Mouse (Mus musculus): ENCODE data around the gene Peli2. TPM values are rescaled to one million over a fixed set of nuclear protein-coding genes. Genes with fewer than 3 reads are reported as not detected.
A peak's percentile ranks its signal among the peaks of the same experiment; 100 is the strongest.

Peli2 gene
- total RNA-seq, 2 experiments from 2014 or later, result 15.7 to 16.8 TPM

DNA sequence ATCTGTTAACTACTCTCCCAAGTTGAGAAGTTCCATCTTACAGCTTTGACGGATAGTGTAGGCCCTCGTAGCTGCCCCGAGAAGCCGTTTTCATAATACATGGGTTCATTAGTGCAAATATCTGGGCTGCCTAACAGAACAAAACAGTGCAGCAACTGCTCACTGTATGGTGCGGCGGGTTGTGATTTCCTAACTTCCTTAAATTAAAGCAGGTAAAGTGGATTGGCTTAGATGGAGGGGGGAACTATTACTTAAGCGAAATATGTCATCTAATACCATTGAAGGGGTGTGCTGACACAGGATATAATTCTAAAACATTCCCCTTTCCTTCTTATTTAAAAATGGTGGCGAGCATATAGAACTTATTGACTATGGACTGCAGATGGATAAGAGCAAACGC, 101.4 kb downstream of the Peli2 start:
- no peak for DNase-seq

DNA sequence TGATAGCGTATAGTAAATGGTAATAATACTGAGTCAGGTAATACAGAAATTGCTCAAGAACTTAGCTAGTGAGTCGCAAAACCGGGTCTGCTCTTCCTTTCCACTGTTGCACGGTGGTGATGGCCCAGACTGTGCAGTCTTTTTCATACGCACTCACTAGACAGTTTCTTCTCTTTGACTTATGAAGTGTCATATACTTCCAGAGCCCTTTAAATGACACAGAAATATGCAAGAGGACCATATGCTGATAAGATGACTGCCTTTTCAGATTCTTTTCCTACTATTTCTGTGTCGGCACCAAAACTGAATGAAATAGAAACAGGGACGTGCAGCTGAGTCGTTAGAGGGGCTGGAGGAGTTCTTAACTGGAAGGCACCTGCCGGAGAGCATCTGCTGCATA, 102.1 kb downstream of the Peli2 start:
- no peak for DNase-seq

DNA sequence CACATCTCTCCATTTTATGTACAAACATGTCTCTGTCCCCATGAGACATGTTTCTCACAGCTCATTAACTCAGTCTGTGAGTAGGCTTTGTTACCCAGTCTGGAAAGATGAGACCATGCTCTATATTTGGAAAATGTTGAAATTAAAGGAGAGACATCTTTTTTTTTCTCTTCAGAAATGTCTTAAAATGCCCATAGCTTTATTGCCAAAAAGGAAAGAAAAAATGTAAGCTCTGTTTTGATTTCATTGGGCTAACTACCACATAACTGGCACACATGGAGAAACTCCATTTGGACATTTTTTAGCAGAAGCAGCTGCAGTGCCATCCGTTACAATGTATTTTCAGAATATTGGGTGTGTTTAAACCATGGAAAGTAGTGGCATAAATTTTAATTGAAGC, 103.6 kb downstream of the Peli2 start:
- DNase-seq, result no peak

DNA sequence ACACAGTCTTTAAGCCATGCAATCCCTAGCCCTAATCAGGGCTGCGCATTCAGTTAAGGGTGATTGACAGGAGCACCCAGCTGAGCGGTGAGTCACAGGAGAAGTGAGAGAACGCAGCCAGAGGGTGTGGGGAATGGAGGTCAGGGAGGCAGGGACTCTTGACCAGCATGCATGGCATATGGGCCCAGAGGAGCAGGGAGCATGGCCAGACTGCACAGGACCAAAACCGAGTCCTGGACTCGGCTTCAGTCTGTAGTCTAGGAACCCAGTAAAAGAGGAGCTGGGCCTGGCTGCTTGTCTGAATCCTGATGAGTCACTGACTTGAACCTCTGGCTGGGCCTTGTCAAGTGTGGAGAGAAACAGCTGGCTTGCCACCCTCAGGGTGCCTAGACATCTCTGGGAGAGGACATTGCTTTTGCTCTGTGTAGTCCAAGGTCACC, 104.3 kb downstream of the Peli2 start:
- peak in 1 of 2 experiments; percentile 22 for DNase-seq

DNA sequence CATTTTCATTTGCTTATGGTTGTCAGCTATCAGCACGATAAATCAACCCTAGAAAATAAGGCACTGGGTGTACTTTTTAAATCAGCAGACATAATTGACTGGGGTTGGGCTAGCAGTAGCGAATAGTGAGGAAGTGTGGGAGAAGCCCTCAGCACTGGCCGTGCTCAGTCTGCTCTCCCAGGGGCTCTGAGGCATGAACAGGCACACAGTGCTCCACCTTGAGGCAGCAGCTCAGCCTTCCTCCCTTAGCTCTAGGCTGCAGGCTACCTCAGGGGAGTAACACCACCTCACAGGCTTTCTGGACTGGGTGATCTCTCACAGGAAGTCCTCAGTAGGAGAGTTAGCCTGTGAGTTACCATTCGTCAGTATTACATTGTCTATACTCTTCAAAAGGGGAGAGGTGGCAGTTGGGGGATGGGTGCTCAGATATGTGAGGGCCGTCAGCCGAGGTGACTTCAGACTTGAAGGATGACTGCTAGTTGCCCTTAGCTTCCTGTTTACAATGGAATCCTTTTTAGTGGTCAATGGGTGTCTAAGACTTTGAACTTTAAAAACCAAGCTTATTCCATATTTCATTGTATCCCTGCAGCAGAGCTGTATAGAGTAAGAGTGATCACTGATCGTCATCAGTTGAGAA, 105.3 kb downstream of the Peli2 start:
- no peak for DNase-seq

DNA sequence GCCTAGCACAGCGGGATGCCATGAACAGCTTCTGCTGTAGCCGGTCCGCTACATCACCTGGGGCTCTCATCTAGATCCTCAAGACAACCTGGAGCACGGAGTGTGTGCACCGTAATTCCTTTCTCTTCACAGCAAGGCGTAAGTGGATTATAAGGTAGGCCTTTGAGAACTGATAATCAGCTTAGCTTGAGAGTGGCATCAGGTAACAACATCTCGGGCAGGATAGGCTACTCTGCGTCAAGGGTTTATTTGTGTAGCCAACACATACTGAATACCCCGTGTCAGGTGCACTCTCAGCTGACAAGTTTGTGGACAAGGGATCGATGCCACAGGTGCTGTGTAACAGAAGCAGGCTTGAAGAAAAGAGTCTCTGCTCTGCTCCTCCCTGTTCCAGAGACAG, 106.1 kb downstream of the Peli2 start:
- DNase-seq, result no peak

DNA sequence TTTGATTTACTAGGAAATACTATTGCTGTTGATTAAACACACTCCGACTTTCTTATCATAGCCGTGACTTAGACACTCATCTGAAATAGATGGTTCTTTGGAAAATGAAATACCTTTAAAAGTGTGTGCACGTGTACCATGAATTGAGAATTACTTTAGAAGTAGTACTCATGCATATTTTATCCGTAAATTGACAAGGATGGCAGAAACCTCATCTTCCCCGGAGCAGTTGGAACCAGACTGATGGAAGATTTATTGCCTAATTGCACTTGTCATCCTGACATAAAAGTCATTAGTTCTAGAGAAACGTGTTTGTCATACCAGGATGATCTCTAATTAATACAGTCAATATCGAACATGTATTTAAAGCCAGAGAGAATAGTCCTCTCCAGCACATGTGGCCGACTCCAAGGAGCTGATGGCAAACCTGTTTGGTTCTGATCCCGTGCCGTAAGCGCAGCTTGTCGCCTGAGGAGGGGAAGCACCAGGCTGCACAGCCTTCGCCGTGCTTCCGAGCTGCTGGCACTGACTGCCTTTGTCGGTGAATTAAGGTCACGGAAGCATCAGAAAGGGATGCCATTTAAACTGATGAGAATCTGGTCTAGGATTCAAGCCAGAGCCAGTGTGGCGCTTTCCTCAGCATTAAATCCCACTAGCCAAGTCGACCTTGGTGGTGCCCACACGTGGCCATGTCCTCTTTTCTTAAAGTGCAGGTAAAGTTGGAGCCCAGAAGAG, 114.3 kb downstream of the Peli2 start:
- no peak for DNase-seq

DNA sequence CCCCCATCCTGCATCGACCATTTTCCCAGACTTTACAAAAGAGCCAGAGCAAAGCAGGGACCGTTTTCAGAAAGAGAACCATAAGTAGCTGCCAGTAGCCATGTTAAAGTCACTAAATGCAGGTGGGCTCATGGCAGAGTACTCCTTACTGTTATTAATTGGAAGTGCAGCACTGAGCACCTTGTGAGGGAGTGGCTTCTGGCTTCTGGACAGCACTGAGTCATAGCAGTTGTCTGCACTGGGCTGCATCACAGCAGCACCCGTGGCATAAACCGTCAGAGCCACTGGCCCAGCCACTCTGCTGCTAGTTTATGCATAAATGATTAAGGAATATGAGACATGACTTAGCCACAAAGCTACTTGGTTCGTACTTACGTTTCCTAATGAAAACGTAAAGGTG, 120.7 kb downstream of the Peli2 start:
- DNase-seq, result no peak

DNA sequence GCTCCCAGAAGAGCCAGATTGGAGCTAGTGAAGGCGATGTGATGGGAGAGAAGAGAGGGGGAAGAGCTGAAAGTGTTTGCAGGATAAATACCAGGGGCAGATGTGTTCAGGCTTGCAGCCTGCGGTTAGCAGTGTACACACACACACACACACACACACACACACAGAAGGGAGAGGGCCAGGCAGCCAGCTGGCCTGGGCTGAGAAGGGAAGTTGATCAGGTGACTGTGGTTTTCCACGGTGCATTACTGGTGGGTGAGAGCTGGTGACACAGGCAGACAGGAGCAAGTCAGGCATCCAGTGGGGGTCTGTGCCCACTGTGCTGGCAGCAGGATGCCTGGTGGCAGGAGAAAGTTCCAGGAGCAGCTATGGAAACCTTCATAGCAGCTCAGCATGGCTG, 125.6 kb downstream of the Peli2 start:
- peak; percentile 42 to 54 for DNase-seq

DNA sequence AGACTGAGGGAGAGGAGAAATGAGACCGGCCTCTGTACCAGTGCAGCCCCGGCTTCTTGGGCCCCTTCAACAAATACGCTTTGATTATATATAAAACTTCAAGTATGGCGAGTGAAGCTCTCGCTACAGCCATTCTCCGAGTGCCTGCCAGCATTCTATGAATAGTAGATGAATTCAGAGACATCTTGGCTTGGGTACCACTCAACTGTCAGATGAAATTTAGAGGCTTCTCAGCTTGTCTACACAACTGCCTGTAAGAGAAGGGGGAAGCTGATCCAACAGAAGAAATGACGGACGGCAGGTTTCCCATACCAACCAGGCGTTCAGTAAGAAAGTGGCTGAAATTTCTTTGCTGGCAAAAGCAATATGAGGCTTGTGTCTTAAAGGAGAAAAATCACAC, 126.3 kb downstream of the Peli2 start:
- no peak for DNase-seq

DNA sequence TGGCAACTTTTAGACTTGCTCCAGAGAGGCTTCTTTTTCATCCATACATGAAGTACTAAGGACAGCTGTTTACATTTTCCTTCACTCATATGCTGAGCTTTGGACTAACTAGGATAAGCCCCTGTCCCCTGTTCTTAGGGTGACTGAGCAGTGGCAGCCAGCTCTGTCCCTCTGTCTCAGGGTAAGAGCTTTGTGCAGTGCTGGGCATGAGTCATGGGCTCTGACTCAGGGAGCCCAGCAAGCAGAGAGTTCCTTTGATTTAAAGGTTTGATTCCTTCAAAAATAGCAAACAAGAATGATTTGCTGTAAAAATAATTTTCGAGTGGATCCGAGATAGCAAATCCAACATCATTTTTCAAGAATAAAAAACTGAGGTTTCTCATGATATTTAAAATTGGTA, 128.8 kb downstream of the Peli2 start:
- no peak for DNase-seq

DNA sequence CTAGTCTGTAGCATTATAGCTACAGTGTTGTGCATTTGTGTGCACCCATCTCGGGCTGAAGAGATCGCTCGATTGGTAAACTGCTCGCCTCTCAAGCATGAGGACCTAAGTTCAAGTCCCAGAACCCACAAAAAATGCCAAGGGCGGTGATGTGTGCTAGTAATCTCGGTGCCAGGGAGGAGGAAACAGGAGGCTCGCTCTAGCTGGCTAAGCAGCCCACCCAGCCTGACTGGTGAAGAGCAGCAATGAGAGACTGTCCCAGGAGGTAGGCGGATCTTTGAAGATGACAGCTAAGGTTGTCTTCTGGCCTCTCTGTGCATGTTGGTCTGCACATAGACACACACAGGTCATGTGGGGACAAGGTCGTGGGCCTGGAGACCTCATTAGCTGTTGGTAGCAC, 129.3 kb downstream of the Peli2 start:
- no peak for DNase-seq

DNA sequence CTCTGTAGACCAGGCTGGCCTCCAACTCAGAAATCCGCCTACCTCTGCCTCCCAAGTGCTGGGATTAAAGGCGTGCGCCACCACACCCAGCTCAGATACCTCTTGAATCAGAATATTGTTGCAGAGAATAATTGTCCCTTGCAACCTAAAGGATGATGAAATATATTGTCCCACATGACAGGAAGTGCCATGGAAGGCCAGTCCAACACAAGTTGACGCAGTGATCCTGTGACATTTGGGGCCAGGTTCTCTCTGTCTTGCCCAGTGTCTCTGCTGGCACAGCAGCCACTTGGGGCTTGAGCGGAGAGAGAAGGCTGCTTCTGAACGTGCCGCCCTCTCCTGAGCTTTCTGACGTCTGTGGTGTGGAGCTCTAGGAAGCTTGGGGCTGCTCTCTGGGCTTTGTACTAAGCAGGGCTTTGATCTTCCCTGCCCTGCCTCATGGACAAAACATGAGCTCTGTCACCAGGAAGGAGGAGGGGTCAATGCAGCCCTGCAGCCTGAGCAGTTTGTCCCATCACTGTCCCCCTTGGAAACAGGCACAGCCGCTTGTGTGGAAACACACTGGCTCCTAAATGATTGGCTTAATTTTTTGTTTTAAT, 130.9 kb downstream of the Peli2 start:
- no peak for DNase-seq

DNA sequence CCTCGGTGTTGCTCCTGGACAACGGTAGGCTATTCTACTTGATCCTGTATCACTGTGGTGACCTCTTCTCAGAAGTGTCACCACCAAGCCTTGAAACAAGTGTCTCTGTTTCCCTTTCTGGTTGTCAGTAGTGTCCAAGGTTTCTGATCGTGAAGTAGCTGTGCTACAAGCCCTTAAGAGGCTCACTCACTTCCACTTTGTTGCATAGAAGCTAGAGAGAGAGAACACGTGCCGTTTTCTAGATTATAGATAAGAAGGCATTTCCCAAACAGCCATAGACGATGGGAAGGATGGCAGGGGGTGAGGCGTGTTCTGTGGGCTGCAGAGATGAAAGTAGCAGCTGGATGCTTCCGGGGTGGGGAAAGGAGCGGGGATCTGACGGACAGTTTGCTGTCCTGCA, 132.6 kb downstream of the Peli2 start:
- no peak for DNase-seq

DNA sequence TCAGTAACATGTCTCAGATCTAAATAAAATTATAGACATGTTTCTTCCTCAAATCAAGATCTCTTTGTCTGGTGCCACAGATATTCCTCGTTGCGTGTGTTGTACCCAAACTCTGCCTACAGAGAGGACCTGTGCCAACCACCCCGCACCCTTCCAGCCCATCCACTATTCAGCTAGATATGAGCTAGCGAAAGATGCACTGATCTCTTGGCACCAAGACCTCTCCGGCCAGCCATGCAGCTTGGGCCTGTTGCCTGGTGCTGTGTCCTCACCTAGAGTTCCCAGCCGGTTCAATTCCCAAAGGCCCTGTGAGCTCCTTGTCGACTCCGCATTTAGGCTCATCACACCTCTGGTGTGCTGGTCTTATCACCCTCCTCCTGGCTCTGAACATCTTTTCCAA, 134.1 kb downstream of the Peli2 start:
- no peak for DNase-seq

DNA sequence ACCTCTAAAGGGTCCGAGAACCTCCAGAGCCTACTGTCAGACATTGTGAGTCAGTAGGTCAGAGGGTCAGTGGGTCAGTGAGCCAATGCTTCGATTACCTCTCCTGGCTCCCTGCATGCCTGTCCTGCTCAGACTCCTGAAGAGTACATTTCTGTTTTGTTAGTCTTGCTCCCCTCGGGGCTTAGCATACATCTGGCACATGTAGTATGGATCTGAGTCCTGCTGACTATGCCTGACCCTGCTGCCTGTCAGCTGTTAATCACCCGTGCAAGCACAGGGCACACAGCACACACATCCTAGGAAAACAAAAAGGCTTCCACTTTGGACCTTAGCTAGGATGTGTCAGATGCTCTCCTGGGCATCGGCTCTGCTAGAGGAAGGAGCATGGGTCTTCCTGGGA, 134.7 kb downstream of the Peli2 start:
- DNase-seq, result no peak

DNA sequence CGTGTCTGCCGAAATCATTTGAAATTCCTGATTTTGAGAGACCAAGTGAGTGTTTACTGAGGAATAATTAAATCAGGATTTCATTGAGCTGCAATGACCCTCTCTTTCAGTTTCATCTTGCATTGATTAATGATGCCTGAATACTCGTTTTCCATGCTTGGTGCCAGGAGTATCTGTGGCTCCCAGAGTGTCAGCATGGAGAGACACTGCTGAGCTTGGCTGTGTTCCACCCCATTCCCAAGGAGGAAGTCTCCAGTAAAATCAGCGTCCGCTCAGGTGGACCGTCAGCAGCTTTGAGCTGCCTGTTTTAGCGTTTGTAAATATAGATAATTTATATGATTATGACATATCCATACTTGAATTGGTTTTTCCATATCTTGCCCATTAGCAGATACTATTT, 137.1 kb downstream of the Peli2 start:
- peak; percentile 12 to 13 for DNase-seq

DNA sequence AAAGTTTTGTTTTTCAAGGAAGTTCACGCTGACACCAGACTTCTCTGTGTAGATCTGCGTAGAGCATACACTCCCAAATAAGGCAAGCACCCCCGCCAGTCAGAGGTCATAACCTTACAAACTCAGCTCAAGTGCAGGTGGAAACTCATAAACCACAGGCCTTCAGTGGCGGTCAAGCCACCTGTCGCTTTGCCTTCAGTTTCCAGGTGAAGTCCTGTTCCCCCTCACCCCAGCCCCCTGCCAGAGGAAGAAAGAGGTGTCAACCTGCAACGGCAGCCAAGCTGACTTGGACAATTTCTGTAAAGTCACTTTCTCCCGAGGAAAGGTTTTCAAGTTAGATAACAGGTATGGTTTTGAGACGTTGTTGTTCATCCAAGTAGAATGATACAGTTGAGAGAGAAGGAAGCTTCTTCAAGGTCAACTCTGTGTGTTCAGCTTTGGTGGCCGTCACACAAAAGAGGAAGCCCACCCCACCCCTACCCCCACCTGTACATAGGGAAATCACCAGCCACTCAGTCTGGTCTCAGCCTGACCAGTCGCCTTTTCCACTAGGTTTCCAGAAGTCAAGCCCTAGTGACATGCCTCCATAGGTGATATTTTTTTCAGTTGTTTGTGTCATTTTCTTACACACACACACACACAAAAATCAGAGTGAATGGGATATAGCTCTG, 138.2 kb downstream of the Peli2 start:
- no peak for DNase-seq

DNA sequence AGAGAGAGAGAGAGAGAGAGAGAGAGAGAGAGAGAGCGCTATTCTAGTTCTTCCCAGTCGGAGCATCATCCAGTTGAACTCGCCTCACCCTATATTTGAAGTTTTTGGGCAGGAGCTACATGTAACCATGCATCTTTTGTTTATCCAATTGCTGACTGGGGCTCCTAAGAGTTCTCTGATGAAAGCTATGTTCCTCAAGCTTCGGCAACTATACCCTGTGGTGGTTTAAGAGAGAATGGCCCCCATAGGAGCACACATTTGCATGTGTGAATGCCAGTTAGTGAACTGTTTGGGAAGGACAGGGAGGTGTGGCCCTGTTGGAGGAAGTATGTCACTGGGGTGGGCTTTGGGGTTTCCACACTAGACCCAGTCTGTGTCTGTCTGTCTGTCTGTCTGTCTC, 142.5 kb downstream of the Peli2 start:
- no peak for DNase-seq

DNA sequence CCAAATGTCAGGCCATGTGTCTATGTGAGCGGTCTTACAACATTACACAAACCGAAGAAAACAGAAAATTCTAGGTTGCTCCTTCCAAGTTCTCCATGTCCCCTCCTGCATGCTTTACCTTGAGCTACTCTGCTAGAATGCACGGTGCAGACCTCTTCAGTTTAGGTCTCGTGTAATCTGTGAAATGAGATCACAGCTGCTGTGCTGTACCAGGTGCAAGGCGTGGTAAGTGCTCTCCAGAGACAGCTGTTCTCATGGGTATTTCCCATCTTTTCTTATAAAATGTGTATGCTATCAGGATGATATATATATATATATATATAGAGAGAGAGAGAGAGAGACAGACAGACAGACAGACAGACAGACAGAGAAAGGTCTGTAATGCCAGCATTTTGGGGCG, 146.1 kb downstream of the Peli2 start:
- DNase-seq, result no peak

DNA sequence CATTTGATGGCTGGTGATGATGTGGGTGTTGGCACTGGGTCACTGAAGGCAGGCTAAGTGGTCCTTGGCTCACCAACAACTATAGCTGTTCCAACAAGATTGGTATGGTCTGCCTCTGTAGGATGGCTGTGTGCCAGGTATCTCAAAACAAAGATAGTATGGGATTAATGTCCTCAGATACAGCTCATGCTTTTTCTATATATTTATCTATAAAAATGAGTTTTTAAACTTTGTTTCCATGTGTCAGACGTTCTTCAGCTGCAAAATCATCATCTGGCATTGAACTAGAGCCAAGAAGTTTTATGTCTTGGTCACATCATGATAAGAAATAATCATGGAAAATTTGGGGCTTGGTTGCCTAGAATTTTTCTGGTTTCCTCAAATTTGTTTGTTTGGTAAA, 157.7 kb downstream of the Peli2 start:
- no peak for DNase-seq

DNA sequence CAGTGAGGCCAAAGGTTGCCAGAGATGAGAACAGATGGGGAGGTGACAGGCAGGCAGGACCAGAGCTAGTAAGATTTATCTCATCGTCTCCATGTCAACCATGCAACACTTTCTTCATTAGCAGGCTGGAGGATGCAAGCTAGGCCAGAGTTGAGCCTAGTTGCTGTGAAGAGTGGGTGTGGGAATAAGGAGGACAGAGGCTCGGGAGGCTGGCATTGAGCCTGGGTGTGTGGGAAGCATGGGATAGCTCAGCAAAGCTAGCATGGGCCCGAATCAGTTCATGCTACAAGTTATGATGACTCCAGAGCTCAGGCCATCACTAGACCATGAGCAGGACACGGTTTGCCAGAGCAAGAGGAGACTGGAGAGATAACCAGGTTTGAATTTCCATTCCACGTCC, 166.3 kb downstream of the Peli2 start:
- no peak for DNase-seq

DNA sequence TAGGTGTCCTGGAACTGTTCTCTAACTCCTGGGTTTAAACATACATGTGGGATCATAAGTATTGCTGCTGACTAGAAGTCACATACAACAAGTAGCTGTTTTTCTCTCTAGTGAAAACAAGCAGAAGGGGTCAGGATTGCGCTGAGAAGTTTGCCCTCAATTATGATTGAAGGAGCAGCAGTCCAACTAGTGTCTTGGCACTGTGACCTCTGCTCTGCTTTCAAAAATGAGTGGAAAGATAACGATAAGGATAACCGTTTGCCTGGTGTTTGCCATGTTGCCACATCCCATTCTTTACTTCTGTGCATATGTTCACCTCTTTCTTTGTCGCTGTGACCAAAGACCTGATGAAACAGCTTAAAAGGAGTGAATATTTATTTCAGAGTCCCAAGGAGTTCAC, 167.0 kb downstream of the Peli2 start:
- no peak for DNase-seq
